Mouse (Mus musculus) layer of hippocampus, adult 2 months (tissue): ENCODE results near the gene Pycard. TPM values are rescaled to one million over a fixed set of nuclear protein-coding genes. Genes with fewer than 3 reads are reported as not detected.
"Not testable (repeated sequence)": the region's sequence is repeated elsewhere in the genome, so short reads cannot be mapped to it uniquely, and the experiment has no call there.

Source experiments
- DNase-seq, 2 experiments: peaks; one replicate each; pipeline ENCODE4 v3.0.0; 2022; ENCODE audit warnings: low spot score in 2 of 2
- H3K27ac ChIP-seq: fragments of 200-600 bp; 2 replicates; pipeline ENCODE4 v1.8.1; 2022
- H3K4me3 ChIP-seq: fragments of 200-600 bp; 2 replicates; pipeline ENCODE4 v1.8.1; 2022; ENCODE audit warnings: mild to moderate bottlenecking
- CTCF ChIP-seq: fragments of 200-600 bp; conservative IDR thresholded peaks from 2 replicates; pipeline ENCODE4 v1.8.1; 2022; ENCODE audit warnings: antibody characterized with exemption, mild to moderate bottlenecking, moderate library complexity
- long read RNA-seq, 2 experiments: library from polyadenylated mRNA; stranded (forward); transcript quantifications; one replicate each; pipeline ENCODE4 v2.0.0; 2021; ENCODE audit warnings: borderline mapping rate in 2 of 2
- total RNA-seq, 2 experiments: library from RNA; stranded (reverse); gene quantifications; 2 replicates each; pipeline ENCODE4 v1.2.3; 2021

Pycard gene
- 1 to 10 TPM; 1.9 to 3.0 TPM for total RNA-seq
- long read RNA-seq, experiment 1, transcript Pycard-201 (3 exons, 3,800 nt): major isoform, 5 of 22 reads
- long read RNA-seq, experiment 1, partial matches to known transcripts: 0 of 22 reads
- long read RNA-seq, experiment 1, other reads (novel, unspliced or antisense): 17 of 22 reads
- long read RNA-seq, experiment 2, transcript Pycard-201 (3 exons, 3,800 nt): major isoform, 5 of 12 reads
- long read RNA-seq, experiment 2, partial matches to known transcripts: 0 of 12 reads
- long read RNA-seq, experiment 2, other reads (novel, unspliced or antisense): 7 of 12 reads

GRCm38 (mm10) chr7:127993341-127993977, at the start of gene Pycard:
Gene Pycard (minus strand): TSS chr7:127993867.
- DNase-seq: no peak
- no peak for TF ChIP-seq CTCF
- Histone ChIP-seq H3K4me3 (peak within 1 kb of the TSS; percentile 44), H3K27ac (peak within 1 kb of the TSS; percentile 36; the same call in 1 of the 2 replicates)

GRCm38 (mm10) chr7:128042161-128042820, 48.6 kb upstream of the Pycard start:
- H3K27ac ChIP-seq, H3K4me3 ChIP-seq, DNase-seq: not testable (repeated sequence)

DNA sequence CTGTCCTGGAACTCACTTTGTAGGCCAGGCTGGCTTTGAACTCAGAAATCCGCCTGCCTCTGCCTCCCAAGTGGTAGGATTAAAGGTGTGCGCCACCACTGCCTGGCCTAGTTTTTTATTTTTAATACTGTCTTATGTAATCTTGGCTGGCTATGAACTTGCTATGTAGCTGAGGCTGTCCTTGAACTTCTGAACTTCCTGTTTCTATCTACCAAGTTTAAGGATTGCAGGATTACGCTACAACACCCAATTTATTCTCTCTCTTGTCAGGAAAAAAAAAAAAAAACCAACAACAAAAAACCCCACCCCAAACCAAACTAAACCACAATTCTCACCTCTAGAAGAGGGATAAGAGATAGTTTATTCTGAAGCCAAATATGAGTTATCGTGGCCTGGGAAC, 39.9 kb upstream of the Pycard start:
- Histone ChIP-seq H3K4me3 (no peak overlapping the region), H3K27ac (no peak overlapping the region)
- no peak for DNase-seq
- no peak for TF ChIP-seq CTCF

DNA sequence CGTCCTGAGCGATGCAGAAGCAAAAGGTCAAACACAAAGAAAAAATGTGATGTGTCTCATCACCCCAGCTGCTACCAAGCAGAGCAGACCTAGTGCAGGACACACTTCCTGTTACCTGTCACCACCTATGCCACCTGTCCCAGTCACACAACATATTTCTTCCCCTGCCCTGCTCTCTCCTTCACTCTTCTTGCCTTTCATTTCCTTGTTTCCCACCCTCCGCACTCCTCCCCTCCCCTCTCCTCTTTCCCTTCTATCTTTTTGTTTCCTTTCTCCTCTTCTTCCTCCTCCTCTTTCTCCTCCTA, 39.3 kb upstream of the Pycard start:
- Histone ChIP-seq H3K27ac (no peak overlapping the region), H3K4me3 (no peak overlapping the region)
- no peak for DNase-seq
- no peak for TF ChIP-seq CTCF

DNA sequence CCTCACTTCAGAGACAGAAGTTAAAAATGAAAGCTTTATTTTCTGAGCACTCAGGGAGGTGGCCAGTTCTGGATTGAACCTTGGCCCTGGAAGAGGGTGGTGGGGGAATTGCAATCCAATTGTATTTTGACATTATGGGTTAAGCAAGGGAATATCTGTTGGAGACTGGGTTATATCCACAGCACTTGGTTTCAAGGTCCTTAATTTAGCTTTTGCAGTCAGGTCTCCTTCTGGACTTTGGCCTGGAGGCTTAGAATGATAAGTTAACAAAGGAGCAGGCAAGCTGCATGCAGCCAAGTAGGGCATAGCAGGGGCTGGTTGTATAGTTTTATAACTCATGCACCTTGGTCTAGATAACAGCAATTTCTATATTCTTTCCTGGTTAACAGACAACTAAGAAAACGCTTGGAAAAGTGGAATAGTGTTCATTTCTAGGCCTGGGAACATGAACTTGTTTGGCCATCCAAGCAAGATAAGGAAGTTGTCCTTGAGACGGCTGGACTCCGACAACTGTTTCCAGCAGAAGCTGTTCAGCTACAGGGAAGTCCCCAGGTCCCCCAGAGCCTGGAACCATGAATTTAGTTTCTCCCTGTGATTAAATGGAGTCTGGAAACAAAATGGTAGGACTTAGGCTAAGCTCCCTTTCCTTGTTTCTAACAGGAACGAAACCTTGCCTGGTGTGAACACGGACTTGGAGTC, 38.8 kb upstream of the Pycard start:
- no peak for TF ChIP-seq CTCF

GRCm38 (mm10) chr7:128031403-128031976, 37.8 kb upstream of the Pycard start:
- Histone ChIP-seq H3K4me3 (no peak overlapping the region), H3K27ac (no peak overlapping the region)
- TF ChIP-seq CTCF: no peak
- DNase-seq: no peak

More for the DNA sequence above, 38.8 kb upstream of the Pycard start:
- no peak overlapping the region for H3K27ac ChIP-seq
- H3K4me3 ChIP-seq: no peak overlapping the region
- DNase-seq: no peak

DNA sequence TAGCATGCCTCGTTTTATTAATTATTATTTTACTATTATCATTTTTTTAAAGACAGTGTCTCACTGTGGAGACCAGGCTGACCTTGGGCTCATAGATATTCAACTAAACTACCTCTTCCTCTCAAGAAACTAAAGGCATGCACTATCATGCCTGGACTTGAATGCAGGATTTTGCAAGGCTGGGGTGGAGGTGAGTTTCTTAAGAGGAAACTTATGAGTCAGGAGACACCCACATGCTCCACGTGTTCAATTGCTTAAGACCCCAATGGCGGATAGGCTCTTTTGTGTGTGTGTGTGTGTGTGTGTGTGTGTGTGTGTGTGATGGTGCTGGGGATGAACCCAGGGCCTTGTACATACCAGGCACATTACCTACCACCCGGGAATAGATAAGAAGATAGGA, 31.7 kb upstream of the Pycard start:
- DNase-seq: no peak
- Histone ChIP-seq H3K4me3 (no peak overlapping the region), H3K27ac (no peak overlapping the region)
- TF ChIP-seq CTCF: no peak

- Histone ChIP-seq H3K27ac (no peak overlapping the region), H3K4me3 (no peak overlapping the region)
- DNase-seq: no peak
- TF ChIP-seq CTCF: no peak
These were observed 31.3 kb upstream of the Pycard start for GRCm38 (mm10) chr7:128024932-128025331.

DNA sequence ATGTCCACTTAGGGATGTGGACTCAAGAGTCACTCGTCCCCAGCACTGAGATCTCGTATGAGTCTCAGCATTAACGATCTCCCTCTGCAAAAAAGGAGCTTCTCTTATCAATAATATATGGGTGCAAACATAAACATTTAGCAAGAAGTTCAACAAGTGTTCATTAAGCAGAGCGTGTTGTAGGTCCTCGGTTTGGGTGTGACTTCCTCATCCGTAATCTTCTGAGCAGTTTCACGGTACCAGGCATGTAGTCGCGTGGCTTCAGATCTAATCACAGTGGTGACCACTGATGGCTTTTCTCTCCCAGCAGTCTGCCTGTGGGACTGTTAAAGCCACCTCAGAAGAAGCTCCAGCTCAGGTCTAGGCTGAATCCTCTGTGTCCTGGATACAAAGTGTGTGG, 30.7 kb upstream of the Pycard start:
- no peak for DNase-seq
- TF ChIP-seq CTCF: no peak
- Histone ChIP-seq H3K4me3 (no peak overlapping the region), H3K27ac (no peak overlapping the region)

DNA sequence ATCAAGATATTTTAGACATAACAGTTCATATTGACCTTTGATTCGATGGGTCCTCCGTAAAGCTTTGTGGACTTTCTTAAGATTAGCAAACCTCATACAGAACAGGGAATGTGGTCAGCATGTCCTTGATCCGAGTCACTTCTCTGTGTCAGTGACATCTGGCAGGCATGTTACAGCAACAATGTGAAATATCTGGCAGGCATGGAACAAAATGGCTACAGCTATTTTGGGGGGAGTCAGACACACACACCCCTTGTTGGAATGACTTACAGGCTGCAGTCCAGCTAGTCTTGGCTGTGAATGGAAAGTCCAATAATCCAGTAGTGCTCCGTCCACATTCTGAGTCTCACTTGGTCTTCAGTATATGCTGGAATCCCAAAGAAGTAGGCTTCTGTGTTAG, 29.9 kb upstream of the Pycard start:
- DNase-seq: no peak
- Histone ChIP-seq H3K27ac (no peak overlapping the region), H3K4me3 (no peak overlapping the region)
- TF ChIP-seq CTCF: no peak

GRCm38 (mm10) chr7:128022974-128023373, 29.3 kb upstream of the Pycard start:
- Histone ChIP-seq H3K27ac (no peak overlapping the region), H3K4me3 (no peak overlapping the region)
- peak; percentile 59 for TF ChIP-seq CTCF
- no peak for DNase-seq

DNA sequence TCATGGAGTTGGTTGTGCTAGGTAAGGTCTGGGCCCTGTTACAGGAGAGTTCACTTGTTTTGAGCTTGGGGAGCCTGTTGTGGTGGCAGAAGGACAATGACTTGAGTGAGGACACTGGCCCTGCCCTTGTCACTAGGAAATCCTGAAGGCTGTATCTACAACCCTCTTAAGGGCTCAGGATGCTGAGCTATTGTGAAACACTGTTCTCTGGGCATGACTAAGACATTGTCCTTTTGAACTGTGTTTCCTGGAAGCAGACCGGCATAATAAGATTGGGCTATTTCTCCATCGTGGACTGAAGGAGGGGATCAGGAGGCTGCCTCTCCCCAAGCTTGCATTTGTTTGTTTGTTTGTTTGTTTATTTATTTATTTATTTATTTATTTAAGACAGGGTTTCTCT, 25.5 kb upstream of the Pycard start:
- no peak for DNase-seq
- Histone ChIP-seq H3K27ac (no peak overlapping the region), H3K4me3 (no peak overlapping the region)
- no peak for TF ChIP-seq CTCF

DNA sequence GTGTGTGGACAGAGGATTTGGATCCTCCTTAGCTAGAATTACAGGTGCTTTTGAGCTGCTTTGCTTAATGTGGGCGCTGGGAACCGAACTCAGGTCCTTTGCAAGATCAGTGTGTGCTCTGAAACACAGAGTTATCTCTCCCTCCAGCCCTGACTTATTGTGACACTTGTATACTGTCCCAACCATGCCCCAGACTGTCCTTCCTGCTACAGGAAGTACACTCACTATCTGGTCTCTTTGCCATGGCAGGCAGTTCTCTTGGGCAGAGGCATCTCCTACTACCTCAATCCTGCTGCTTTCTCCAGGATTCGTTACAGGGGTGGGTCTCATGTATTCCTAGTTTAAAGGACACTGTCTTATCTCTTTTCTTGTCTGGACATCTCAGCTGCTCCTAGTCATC, 24.6 kb upstream of the Pycard start:
- Histone ChIP-seq H3K4me3 (no peak overlapping the region), H3K27ac (no peak overlapping the region)
- no peak for DNase-seq
- no peak for TF ChIP-seq CTCF
